Mouse (Mus musculus) midbrain, embryonic 11.5 days (tissue): ENCODE data around the gene Gabra1. TPM values are rescaled to one million over a fixed set of nuclear protein-coding genes. Genes with fewer than 3 reads are reported as not detected.

ENCODE experiments used
- ATAC-seq: fragments of 200-750 bp; cut with Nextera tagmentation; 2 replicates; pipeline ENCODE4 v1.8.0; 2017; ENCODE audit warnings: moderate TSS enrichment, moderate library complexity; ENCODE audit not compliant: low FRiP score
- DNase-seq: peaks from one replicate; pipeline ENCODE4 v3.0.0; 2015; ENCODE audit warnings: low spot score; ENCODE audit errors: missing footprints
- H3K27ac ChIP-seq: fragments of 300-500 bp; sonication (generic); 2 replicates; pipeline ENCODE4 v1.5.1; 2014; ENCODE audit warnings: low read depth, low read length
- H3K27me3 ChIP-seq: fragments of 300-500 bp; sonication (generic); 2 replicates; pipeline ENCODE4 v1.6.1; 2014; ENCODE audit warnings: mild to moderate bottlenecking, low read length, moderate library complexity, mixed read lengths; ENCODE audit not compliant: control insufficient read depth, insufficient read depth
- H3K36me3 ChIP-seq: fragments of 300-500 bp; sonication (generic); 2 replicates; pipeline ENCODE4 v1.6.1; 2014; ENCODE audit warnings: mild to moderate bottlenecking, low read length, moderate library complexity, mixed read lengths; ENCODE audit not compliant: control insufficient read depth, insufficient read depth
- H3K4me1 ChIP-seq: fragments of 300-500 bp; sonication (generic); 2 replicates; pipeline ENCODE4 v1.6.1; 2014; ENCODE audit warnings: low read length; ENCODE audit not compliant: control insufficient read depth, insufficient read depth
- H3K4me2 ChIP-seq: fragments of 300-500 bp; sonication (generic); 2 replicates; pipeline ENCODE4 v1.6.1; 2014; ENCODE audit warnings: mild to moderate bottlenecking, moderate library complexity
- H3K4me3 ChIP-seq: fragments of 300-500 bp; sonication (generic); 2 replicates; pipeline ENCODE4 v1.5.1; 2014; ENCODE audit warnings: low read depth, low read length
- H3K9ac ChIP-seq: fragments of 300-500 bp; sonication (generic); 2 replicates; pipeline ENCODE4 v1.6.1; 2014; ENCODE audit warnings: low read length
- H3K9me3 ChIP-seq: fragments of 300-500 bp; sonication (generic); 2 replicates; pipeline ENCODE4 v1.6.1; 2016; ENCODE audit warnings: low read length; ENCODE audit not compliant: control insufficient read depth
- WGBS: fragments of 180-500 bp; shearing (Covaris S2); extraction: QIAGEN DNeasy Blood & Tissue Kit; methylation state at CpG from one replicate; pipeline ENCODE4 v1.1.7; 2014; 5-methylcytosine and 5-hydroxymethylcytosine counted together
- polyA plus RNA-seq: library from polyadenylated mRNA; unstranded; fragments of >200 nt; fragmentation: Nextera tagmentation; extraction: Ambion mirVana; gene quantifications from 2 replicates; pipeline ENCODE4 v1.2.1, GENCODE M21; 2014

Gabra1 gene
- polyA plus RNA-seq: 2.9 and 3.4 TPM in 2 replicates

- DNase-seq: peak; percentile 92
- WGBS: 1% methylated on average over 13 of the region's 13 CpGs
- H3K4me1 ChIP-seq: no peaks in the 10 kb centered on the region
- H3K36me3 ChIP-seq: no peaks in the 10 kb centered on the region
- peak within 1 kb of the TSS; percentile 76 for H3K4me2 ChIP-seq
- no peaks in the 10 kb centered on the region for H3K9me3 ChIP-seq
- peak; percentile 62 for ATAC-seq
- peak within 1 kb of the TSS; percentile 79 for H3K9ac ChIP-seq
- H3K27me3 ChIP-seq: no peaks in the 10 kb centered on the region; the same call in 1 of the 2 replicates
- no peak within 1 kb of the TSS for H3K27ac ChIP-seq
- peak within 1 kb of the TSS; percentile 49 for H3K4me3 ChIP-seq
These were observed at the start of gene Gabra1 for GRCm38 (mm10) chr11:42182825-42183152. TSS of gene Gabra1 (minus strand) at chr11:42182930.

- peak overlapping the region; percentile 76 for H3K4me2 ChIP-seq
- WGBS: under 1% methylated on average over 35 of the region's 35 CpGs
- ATAC-seq: peak; percentile 88
- H3K4me3 ChIP-seq: peak overlapping the region; percentile 49
- no peaks in the 10 kb centered on the region for H3K9me3 ChIP-seq
- H3K27me3 ChIP-seq: no peaks in the 10 kb centered on the region; the same call in 1 of the 2 replicates
- H3K9ac ChIP-seq: peak overlapping the region; percentile 79
- peak; percentile 95 for DNase-seq
- H3K36me3 ChIP-seq: no peaks in the 10 kb centered on the region
- no peaks in the 10 kb centered on the region for H3K4me1 ChIP-seq
- no peak overlapping the region for H3K27ac ChIP-seq
These were observed 531 bp downstream of the Gabra1 start for GRCm38 (mm10) chr11:42181973-42182824.

- H3K4me2 ChIP-seq: peak overlapping the region; percentile 76
- 26% methylated on average over 5 of the region's 5 CpGs for WGBS
- H3K27me3 ChIP-seq: no peaks in the 10 kb centered on the region; the same call in 1 of the 2 replicates
- no peaks in the 10 kb centered on the region for H3K4me1 ChIP-seq
- DNase-seq (peak; percentile 89), ATAC-seq (peak; percentile 19; the same call in 1 of the 2 replicates)
- H3K36me3 ChIP-seq: no peaks in the 10 kb centered on the region
- peak overlapping the region; percentile 49 for H3K4me3 ChIP-seq
- no peak overlapping the region for H3K27ac ChIP-seq
- no peaks in the 10 kb centered on the region for H3K9me3 ChIP-seq
- no peak overlapping the region for H3K9ac ChIP-seq
These were observed 1.3 kb downstream of the Gabra1 start for GRCm38 (mm10) chr11:42181426-42181825.

GRCm38 (mm10) chr11:42179535-42179934 lies 3.2 kb downstream of the Gabra1 start:
- Histone ChIP-seq H3K4me3 (no peak overlapping the region), H3K4me2 (no peak overlapping the region), H3K27me3 (no peaks in the 10 kb centered on the region; the same call in 1 of the 2 replicates), H3K4me1 (no peaks in the 10 kb centered on the region), H3K9ac (no peak overlapping the region), H3K9me3 (no peaks in the 10 kb centered on the region), H3K27ac (no peak overlapping the region), H3K36me3 (no peaks in the 10 kb centered on the region)
- ATAC-seq (no peak), DNase-seq (no peak)
- WGBS: 86% methylated on average over 5 of the region's 5 CpGs

- DNase-seq: no peak
- Histone ChIP-seq H3K27ac (no peak overlapping the region), H3K9me3 (no peaks in the 10 kb centered on the region), H3K4me1 (no peaks in the 10 kb centered on the region), H3K4me2 (no peak overlapping the region), H3K36me3 (no peaks in the 10 kb centered on the region), H3K27me3 (no peaks in the 10 kb centered on the region; the same call in 1 of the 2 replicates), H3K9ac (no peak overlapping the region), H3K4me3 (no peak overlapping the region)
- no peak for ATAC-seq
- 91% methylated on average over 2 of the region's 2 CpGs for WGBS
These were observed 4.4 kb downstream of the Gabra1 start for GRCm38 (mm10) chr11:42178296-42178695.

GRCm38 (mm10) chr11:42151396-42151795 lies 31.3 kb downstream of the Gabra1 start:
- Histone ChIP-seq H3K4me2 (no peak overlapping the region), H3K9ac (no peak overlapping the region), H3K4me3 (no peak overlapping the region), H3K27me3 (no peaks in the 10 kb centered on the region), H3K9me3 (no peaks in the 10 kb centered on the region), H3K27ac (no peak overlapping the region), H3K4me1 (no peaks in the 10 kb centered on the region), H3K36me3 (no peaks in the 10 kb centered on the region)
- WGBS: 95% methylated on average over 5 of the region's 5 CpGs
- no peak for DNase-seq
- ATAC-seq: no peak

- no peak for ATAC-seq
- 100% methylated on average over 1 of the region's 1 CpGs for WGBS
- no peak overlapping the region for H3K9ac ChIP-seq
These were observed 65.8 kb downstream of the Gabra1 start for GRCm38 (mm10) chr11:42116931-42117330.

GRCm38 (mm10) chr11:42110051-42110450 lies 72.7 kb downstream of the Gabra1 start:
- no peaks in the 10 kb centered on the region for H3K9me3 ChIP-seq
- DNase-seq (no peak), ATAC-seq (no peak)
- H3K27ac ChIP-seq: no peak overlapping the region
- no peaks in the 10 kb centered on the region for H3K36me3 ChIP-seq
- no peak overlapping the region for H3K4me2 ChIP-seq
- H3K9ac ChIP-seq: no peak overlapping the region
- no peak overlapping the region for H3K4me3 ChIP-seq
- 79% methylated on average over 1 of the region's 1 CpGs for WGBS
- H3K4me1 ChIP-seq: no peaks in the 10 kb centered on the region
- H3K27me3 ChIP-seq: no peaks in the 10 kb centered on the region

More at GRCm38 (mm10) chr11:42116931-42117330, 65.8 kb downstream of the Gabra1 start:
- no peak overlapping the region for H3K4me2 ChIP-seq
- no peaks in the 10 kb centered on the region for H3K4me1 ChIP-seq
- H3K27ac ChIP-seq: no peak overlapping the region
- H3K4me3 ChIP-seq: no peak overlapping the region
- H3K9me3 ChIP-seq: no peaks in the 10 kb centered on the region
- no peaks in the 10 kb centered on the region for H3K27me3 ChIP-seq
- no peaks in the 10 kb centered on the region for H3K36me3 ChIP-seq
- DNase-seq: no peak

- Histone ChIP-seq H3K27ac (no peak overlapping the region), H3K36me3 (no peaks in the 10 kb centered on the region), H3K4me2 (no peak overlapping the region), H3K4me3 (no peak overlapping the region), H3K27me3 (no peaks in the 10 kb centered on the region), H3K9ac (no peak overlapping the region), H3K4me1 (no peaks in the 10 kb centered on the region), H3K9me3 (no peaks in the 10 kb centered on the region)
- DNase-seq (no peak), ATAC-seq (no peak)
These were observed 73.1 kb downstream of the Gabra1 start for GRCm38 (mm10) chr11:42109627-42110026.
